Mouse (Mus musculus) neural tube, embryonic 14.5 days (tissue): ENCODE results near the gene Thoc3. TPM values are rescaled to one million over a fixed set of nuclear protein-coding genes. Genes with fewer than 3 reads are reported as not detected.

ENCODE experiments used
- ATAC-seq: fragments of 200-750 bp; cut with Nextera tagmentation; 2 replicates; pipeline ENCODE4 v1.8.0; 2017; ENCODE audit warnings: low read depth, mild to moderate bottlenecking, moderate TSS enrichment, moderate library complexity
- H3K27ac ChIP-seq: fragments of 300-500 bp; sonication (generic); 2 replicates; pipeline ENCODE4 v1.5.1; 2014; ENCODE audit warnings: low read depth, mild to moderate bottlenecking, control low read depth, low read length, moderate library complexity, mixed read lengths
- H3K27me3 ChIP-seq: fragments of 300-500 bp; sonication (generic); 2 replicates; pipeline ENCODE4 v1.6.1; 2014; ENCODE audit warnings: low read length; ENCODE audit not compliant: control insufficient read depth, insufficient read depth
- H3K36me3 ChIP-seq: fragments of 300-500 bp; sonication (generic); 2 replicates; pipeline ENCODE4 v1.6.1; 2014; ENCODE audit warnings: low read length, mixed read lengths; ENCODE audit not compliant: control insufficient read depth, insufficient read depth
- H3K4me1 ChIP-seq: fragments of 300-500 bp; sonication (generic); 2 replicates; pipeline ENCODE4 v1.6.1; 2014; ENCODE audit warnings: low read length; ENCODE audit not compliant: control insufficient read depth, insufficient read depth
- H3K4me2 ChIP-seq: fragments of 300-500 bp; sonication (generic); 2 replicates; pipeline ENCODE4 v1.6.1; 2014; ENCODE audit warnings: mild to moderate bottlenecking, low read depth, low read length, control low read depth
- H3K4me3 ChIP-seq: fragments of 300-500 bp; sonication (generic); 2 replicates; pipeline ENCODE4 v1.5.1; 2014; ENCODE audit warnings: low read depth, low read length, control low read depth, mixed read lengths
- H3K9ac ChIP-seq: fragments of 300-500 bp; sonication (generic); replicated peaks from 2 replicates; pipeline ENCODE4 v1.6.1; 2014; ENCODE audit warnings: low read depth, mild to moderate bottlenecking, control low read depth, low read length, mixed read lengths
- H3K9me3 ChIP-seq: fragments of 300-500 bp; sonication (generic); 2 replicates; pipeline ENCODE4 v1.6.1; 2016; ENCODE audit warnings: low read length; ENCODE audit not compliant: control insufficient read depth
- WGBS: fragments of 180-500 bp; shearing (Covaris S2); extraction: QIAGEN DNeasy Blood & Tissue Kit; methylation state at CpG from one replicate; pipeline ENCODE4 v1.1.7; 2014; 5-methylcytosine and 5-hydroxymethylcytosine counted together
- polyA plus RNA-seq: library from polyadenylated mRNA; unstranded; fragments of >200 nt; fragmentation: Nextera tagmentation; extraction: Ambion mirVana; gene quantifications from 2 replicates; pipeline ENCODE4 v1.2.1, GENCODE M21; 2014

Thoc3 gene
- polyA plus RNA-seq, 1 experiment from 2014 or later, result 91.0 TPM

DNA sequence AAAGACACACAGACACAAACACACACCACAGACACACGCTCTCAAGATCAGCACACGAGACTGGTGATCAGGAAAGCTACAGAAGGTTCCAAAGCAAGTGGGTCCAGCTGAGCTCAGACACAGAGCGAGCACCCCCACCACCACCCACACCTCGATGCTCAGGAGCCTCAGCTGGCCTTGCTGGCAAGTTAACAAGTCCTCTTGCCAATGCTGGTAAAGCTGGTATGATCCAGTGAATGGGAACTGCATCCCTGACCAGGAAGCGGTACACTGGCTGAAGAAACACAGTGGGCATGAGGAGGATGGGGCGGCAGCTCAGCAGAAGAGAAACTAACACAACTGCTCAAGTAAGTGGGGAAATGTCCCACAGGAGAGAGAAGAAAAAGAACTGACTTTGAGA is 22.7 kb upstream of the Thoc3 start:
- H3K27me3 ChIP-seq, result no peaks in the 10 kb centered on the region
- H3K4me1 ChIP-seq, result no peaks in the 10 kb centered on the region
- no peak for ATAC-seq
- no peak overlapping the region for H3K9ac ChIP-seq
- no peak overlapping the region for H3K4me3 ChIP-seq
- H3K36me3 ChIP-seq, result no peaks in the 10 kb centered on the region
- no peaks in the 10 kb centered on the region for H3K9me3 ChIP-seq
- 83% methylated on average over 6 of the region's 6 CpGs for WGBS
- no peak overlapping the region for H3K4me2 ChIP-seq
- H3K27ac ChIP-seq, result no peak overlapping the region

DNA sequence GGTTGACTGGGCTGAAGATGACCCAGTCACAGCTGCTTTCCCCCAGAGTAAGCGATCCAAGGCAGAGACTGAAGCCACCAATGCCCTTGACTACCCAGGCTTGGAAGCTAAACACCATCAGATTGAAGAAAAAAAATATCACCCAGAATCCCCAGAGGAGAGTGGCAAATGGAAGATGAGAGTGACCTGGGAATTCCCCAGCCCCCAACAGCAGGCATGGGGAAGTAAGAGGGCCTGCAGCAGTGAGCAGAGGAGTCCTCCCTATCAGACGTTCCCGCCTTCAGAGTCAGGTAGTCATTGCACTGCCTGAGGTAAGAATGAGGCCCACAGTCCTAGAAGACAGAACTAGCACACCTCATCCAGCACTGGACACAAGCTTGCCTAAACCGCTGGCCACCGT is 21.8 kb upstream of the Thoc3 start:
- H3K27ac ChIP-seq, result no peak overlapping the region
- H3K4me1 ChIP-seq, result no peaks in the 10 kb centered on the region
- 85% methylated on average over 5 of the region's 5 CpGs for WGBS
- H3K9me3 ChIP-seq, result no peaks in the 10 kb centered on the region
- H3K4me2 ChIP-seq, result no peak overlapping the region
- H3K9ac ChIP-seq, result no peak overlapping the region
- H3K27me3 ChIP-seq, result no peaks in the 10 kb centered on the region
- H3K36me3 ChIP-seq, result no peaks in the 10 kb centered on the region
- H3K4me3 ChIP-seq, result no peak overlapping the region
- ATAC-seq, result no peak

DNA sequence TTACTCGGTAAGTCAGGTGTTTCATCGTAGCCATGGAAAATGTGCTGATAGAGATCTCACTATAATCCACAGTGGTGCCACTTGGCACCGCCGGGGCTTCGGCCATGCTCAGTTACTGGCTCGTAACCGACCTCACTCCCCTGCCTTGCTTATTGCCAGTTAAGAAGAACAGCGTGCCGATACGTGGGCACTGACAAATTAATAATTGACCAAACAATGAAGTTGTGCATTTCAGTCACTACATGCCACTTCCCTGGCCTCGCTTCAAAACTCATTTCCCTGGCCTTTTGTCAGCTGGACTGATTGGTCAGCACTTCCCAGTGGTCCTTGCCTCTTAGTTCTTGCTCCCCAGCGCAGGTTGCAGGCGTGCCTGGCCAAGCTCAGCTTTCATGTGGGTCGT is 12.8 kb upstream of the Thoc3 start:
- Histone ChIP-seq H3K27ac (no peak overlapping the region), H3K27me3 (no peaks in the 10 kb centered on the region), H3K9me3 (no peaks in the 10 kb centered on the region), H3K4me1 (no peaks in the 10 kb centered on the region), H3K36me3 (no peaks in the 10 kb centered on the region), H3K4me3 (no peak overlapping the region), H3K9ac (no peak overlapping the region), H3K4me2 (no peak overlapping the region)
- no peak for ATAC-seq
- WGBS, result 89% methylated on average over 14 of the region's 14 CpGs

DNA sequence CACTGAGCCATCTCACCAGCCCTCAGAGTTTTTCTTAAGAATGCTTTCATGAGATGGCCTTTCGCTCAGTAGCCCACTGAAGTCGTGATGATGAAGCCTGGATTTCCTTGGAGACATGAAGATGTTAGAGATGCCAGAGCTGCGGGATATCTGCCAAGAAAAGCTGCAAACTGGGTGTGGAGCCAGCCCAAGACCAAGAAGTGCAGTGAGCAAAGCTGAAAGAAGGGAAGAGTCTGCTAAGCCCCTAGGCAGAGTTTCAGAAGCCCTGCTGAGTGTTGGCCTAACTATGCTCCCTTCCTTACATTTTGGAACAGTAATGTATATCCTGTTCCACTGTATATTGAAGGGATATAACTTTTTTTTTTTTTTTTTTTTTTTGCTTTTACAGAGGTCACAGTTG is 10.6 kb upstream of the Thoc3 start:
- H3K9me3 ChIP-seq, result no peaks in the 10 kb centered on the region
- H3K4me1 ChIP-seq, result no peaks in the 10 kb centered on the region
- H3K27ac ChIP-seq, result no peak overlapping the region
- 64% methylated on average over 3 of the region's 3 CpGs for WGBS
- no peak overlapping the region for H3K4me3 ChIP-seq
- ATAC-seq, result no peak
- H3K9ac ChIP-seq, result no peak overlapping the region
- no peaks in the 10 kb centered on the region for H3K36me3 ChIP-seq
- no peaks in the 10 kb centered on the region for H3K27me3 ChIP-seq
- no peak overlapping the region for H3K4me2 ChIP-seq

DNA sequence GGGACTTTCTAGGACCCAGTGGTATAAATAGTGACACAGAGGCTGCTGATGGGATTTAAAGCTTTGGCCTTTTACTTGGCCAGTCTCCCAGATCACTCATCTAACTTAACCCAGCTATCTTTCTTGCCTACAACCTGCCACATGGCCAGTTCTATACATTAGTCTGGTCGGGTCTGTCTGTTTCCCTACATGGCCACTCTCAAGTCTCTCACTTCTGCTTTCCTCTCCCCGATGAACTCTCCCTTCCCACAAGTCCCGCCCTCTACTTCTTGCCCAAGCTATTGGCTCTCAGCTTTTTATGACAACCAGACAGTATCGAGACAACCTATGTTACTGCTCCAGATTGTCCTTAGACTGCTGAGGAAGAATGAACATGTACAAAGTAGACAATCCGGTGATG is 7.1 kb upstream of the Thoc3 start:
- Histone ChIP-seq H3K36me3 (no peaks in the 10 kb centered on the region), H3K27me3 (no peaks in the 10 kb centered on the region), H3K9ac (no peak overlapping the region), H3K4me1 (no peaks in the 10 kb centered on the region), H3K4me3 (no peak overlapping the region), H3K9me3 (no peaks in the 10 kb centered on the region), H3K27ac (no peak overlapping the region), H3K4me2 (no peak overlapping the region)
- WGBS, result 86% methylated on average over 5 of the region's 5 CpGs
- ATAC-seq, result no peak

DNA sequence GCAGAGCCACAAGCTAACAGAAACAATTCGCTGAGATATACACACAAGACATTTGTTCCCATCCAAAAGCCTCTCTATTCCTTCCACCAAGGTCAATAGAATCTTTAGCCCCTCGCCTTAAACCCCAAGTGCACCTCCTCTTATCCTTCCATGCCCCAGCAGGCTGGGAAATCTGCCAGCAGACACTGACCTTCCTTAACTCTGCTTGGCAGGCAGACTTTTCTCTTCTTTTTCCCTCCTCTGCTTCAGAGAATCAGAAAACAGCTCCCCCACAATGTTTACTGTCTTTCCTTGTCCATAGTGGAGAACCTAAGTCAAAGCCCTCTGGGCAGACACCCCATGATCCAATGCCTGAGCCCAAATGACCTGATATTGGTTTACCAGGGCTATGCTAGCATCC is 6.3 kb upstream of the Thoc3 start:
- WGBS, result 76% methylated on average over 2 of the region's 2 CpGs
- no peaks in the 10 kb centered on the region for H3K9me3 ChIP-seq
- H3K27ac ChIP-seq, result no peak overlapping the region
- H3K4me1 ChIP-seq, result no peaks in the 10 kb centered on the region
- ATAC-seq, result no peak
- no peak overlapping the region for H3K9ac ChIP-seq
- no peaks in the 10 kb centered on the region for H3K36me3 ChIP-seq
- H3K4me3 ChIP-seq, result no peak overlapping the region
- H3K4me2 ChIP-seq, result no peak overlapping the region
- H3K27me3 ChIP-seq, result no peaks in the 10 kb centered on the region

DNA sequence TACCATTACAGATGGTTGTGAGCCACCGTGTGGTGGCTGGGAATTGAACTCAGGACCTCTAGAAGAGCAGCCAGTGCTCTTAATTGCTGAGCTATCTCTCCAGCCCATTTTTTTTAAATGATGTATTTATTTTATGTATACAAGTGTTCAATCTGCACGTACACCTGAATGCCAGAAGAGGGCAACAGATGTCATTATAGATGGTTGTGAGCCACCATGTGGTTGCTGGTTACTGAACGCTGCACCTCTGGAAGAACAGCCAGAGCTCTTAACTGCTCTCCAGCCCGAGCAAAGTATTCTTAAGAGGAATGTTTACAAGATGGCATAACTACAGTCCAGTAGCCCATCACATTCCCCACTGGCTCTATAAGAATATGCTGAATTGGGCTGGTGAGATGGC is 3.3 kb upstream of the Thoc3 start:
- peaks cover 8% of the 10 kb centered on the region; the same call in 1 of the 2 replicates for H3K4me1 ChIP-seq
- no peaks in the 10 kb centered on the region for H3K27me3 ChIP-seq
- no peaks in the 10 kb centered on the region for H3K9me3 ChIP-seq
- H3K4me3 ChIP-seq, result no peak overlapping the region
- ATAC-seq, result no peak
- no peak overlapping the region for H3K27ac ChIP-seq
- 0 out of 2 replicates have a peak, but pooled peaks cover under 1% of the 10 kb centered on the region for H3K36me3 ChIP-seq
- no peak overlapping the region for H3K4me2 ChIP-seq
- H3K9ac ChIP-seq, result no peak overlapping the region
- WGBS, result 87% methylated on average over 4 of the region's 4 CpGs

DNA sequence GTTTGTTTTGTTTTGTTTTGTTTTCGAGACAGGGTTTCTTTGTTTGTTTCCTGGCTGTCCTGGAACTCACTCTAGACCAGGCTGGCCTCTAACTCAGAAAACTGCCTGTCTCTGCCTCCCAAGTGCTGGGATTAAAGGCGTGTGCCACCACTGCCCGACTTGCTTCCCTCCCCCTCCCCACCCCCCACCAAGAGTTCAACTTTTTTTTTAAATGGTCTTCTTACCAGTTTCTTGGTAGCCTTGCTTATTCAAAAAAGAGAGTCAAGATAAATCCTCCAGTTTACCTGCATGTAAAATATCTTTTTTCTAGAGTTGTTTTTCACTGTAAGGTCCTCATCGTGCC is 334 bp upstream of the Thoc3 start:
- no peak overlapping the region for H3K9ac ChIP-seq
- no peaks in the 10 kb centered on the region for H3K27me3 ChIP-seq
- H3K4me1 ChIP-seq, result peaks cover 8% of the 10 kb centered on the region; the same call in 1 of the 2 replicates
- H3K4me2 ChIP-seq, result peak overlapping the region; percentile 72
- H3K4me3 ChIP-seq, result peak overlapping the region; percentile 95
- peak; percentile 63; the same call in 1 of the 2 replicates for ATAC-seq
- 20% methylated on average over 4 of the region's 4 CpGs for WGBS
- H3K36me3 ChIP-seq, result peaks cover 25% of the 10 kb centered on the region
- no peak overlapping the region for H3K27ac ChIP-seq
- no peaks in the 10 kb centered on the region for H3K9me3 ChIP-seq

DNA sequence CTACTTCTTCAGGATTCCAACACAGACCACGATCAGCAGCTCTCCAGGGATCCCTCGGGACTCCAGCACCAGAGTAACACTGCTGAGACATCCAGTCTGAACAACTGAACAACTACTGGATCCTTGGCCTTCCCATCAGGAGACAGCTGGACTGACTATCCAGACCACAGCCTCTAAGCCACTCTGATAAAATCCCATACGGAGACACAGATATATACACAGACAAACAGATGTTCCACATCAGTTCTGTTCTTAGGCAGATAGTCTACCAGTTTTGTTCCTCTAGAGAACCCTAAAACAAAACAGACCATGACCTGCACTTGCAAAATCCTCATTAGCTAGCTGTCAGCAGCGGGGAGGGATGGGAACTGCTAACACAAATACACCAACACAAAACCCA is 9.4 kb downstream of the Thoc3 start:
- 85% methylated on average over 4 of the region's 4 CpGs for WGBS
- Histone ChIP-seq H3K36me3 (peaks cover 61% of the 10 kb centered on the region), H3K4me1 (no peaks in the 10 kb centered on the region), H3K4me2 (no peak overlapping the region), H3K27ac (no peak overlapping the region), H3K9me3 (no peaks in the 10 kb centered on the region), H3K9ac (no peak overlapping the region), H3K4me3 (no peak overlapping the region), H3K27me3 (no peaks in the 10 kb centered on the region)
- no peak for ATAC-seq

DNA sequence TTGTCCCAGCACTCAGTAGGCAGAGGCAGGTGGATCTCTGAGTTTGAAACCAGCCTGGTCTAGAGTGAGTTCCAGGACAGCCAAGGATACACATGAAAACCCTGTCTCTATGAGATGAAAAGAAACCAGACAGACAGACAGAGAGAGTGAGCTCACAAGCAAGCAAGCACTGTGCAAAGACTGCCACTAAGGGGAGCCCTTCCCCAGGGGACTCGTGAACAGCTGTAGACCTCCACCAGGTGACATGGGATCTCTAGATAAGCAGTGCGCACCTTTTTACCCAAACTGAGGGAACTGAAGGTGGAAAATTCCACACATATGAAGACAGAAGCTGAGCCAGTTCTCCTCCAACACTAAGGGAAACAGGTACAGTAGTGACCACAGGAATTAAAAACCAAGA is 11.6 kb downstream of the Thoc3 start:
- ATAC-seq, result no peak
- Histone ChIP-seq H3K4me1 (no peaks in the 10 kb centered on the region), H3K27me3 (no peaks in the 10 kb centered on the region), H3K36me3 (peaks cover 46% of the 10 kb centered on the region), H3K4me2 (no peak overlapping the region), H3K4me3 (no peak overlapping the region), H3K9me3 (no peaks in the 10 kb centered on the region), H3K27ac (no peak overlapping the region), H3K9ac (no peak overlapping the region)
- WGBS, result 90% methylated on average over 2 of the region's 2 CpGs
